ENCODE assay signal across 8 mouse cellular contexts in the genomic region with DNA sequence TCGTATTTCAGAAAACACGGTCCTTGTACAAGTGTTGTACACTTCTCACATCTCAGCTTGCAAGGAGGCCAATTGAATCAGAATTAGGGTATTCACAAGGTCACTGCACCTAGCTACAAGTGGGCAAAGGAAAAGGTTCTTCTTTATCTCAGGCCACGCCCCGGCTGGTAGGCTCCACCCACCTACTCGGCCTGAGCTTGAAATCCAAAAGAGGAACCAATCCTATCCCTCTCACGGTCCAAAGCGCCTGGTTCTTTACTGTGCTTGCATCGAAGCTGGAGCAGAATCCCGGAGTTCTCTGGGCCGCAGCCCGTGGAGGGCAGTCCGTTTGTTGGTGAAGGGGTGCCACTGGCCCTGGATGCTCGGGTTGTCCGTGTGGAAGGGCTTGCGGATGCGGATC. TPM values are rescaled to one million over a fixed set of nuclear protein-coding genes. Genes with fewer than 3 reads are reported as not detected.
A peak's percentile ranks its signal among the peaks of the same experiment; 100 is the strongest.
DNase-seq lines count a peak whose midpoint lies in the region; ATAC-seq and TF ChIP-seq lines count a peak whose summit lies in the region.

A gene (plus strand): TSS at position 220 of the 400 bp plus-strand sequence.

- H3K4me3 ChIP-seq in embryonic facial prominence, embryonic 11.5 days (ENCODE audit: low read depth, low read length): peak within 1 kb of the TSS; percentile 92
- H3K4me3 ChIP-seq in heart, embryonic 11.5 days (ENCODE audit: low read depth, low read length): peak within 1 kb of the TSS; percentile 98
- peak within 1 kb of the TSS; percentile 89 for H3K4me3 ChIP-seq in kidney, embryonic 15.5 days (replicated peaks)
- H3K4me3 ChIP-seq in liver, embryonic 14.5 days (ENCODE audit: insufficient read depth in 1 of 2, low read depth in 2 of 2, low read length in 2 of 2): peak within 1 kb of the TSS; percentile 65 to 79

- TF ChIP-seq CTCF in liver, embryonic 14.5 days (IDR thresholded peaks at IDR 0.05; ENCODE audit: low read depth): no peak

- H3K27ac ChIP-seq in embryonic facial prominence, embryonic 11.5 days (replicated peaks; ENCODE audit: low read depth, low read length): peak within 1 kb of the TSS; percentile 73
- H3K27ac ChIP-seq in heart, embryonic 11.5 days (ENCODE audit: low read depth, low read length): peak within 1 kb of the TSS; percentile 83
- peak within 1 kb of the TSS; percentile 83 for H3K27ac ChIP-seq in kidney, embryonic 15.5 days
- H3K27ac ChIP-seq in liver, embryonic 14.5 days: peak within 1 kb of the TSS; percentile 29

- H3K4me1 ChIP-seq in embryonic facial prominence, embryonic 11.5 days (ENCODE audit: control insufficient read depth, insufficient read depth, low read length): peaks cover 6% of the 10 kb centered on the region; the same call in 1 of the 2 replicates
- H3K4me1 ChIP-seq in heart, embryonic 11.5 days (ENCODE audit: control insufficient read depth, insufficient read depth, low read length): peaks cover 13% of the 10 kb centered on the region
- peaks cover 45% of the 10 kb centered on the region for H3K4me1 ChIP-seq in kidney, embryonic 15.5 days
- H3K4me1 ChIP-seq in liver, embryonic 14.5 days (replicated peaks; ENCODE audit: control insufficient read depth in 2 of 2, insufficient read depth in 2 of 2, low read length in 1 of 2): peaks cover 5 to 14% of the 10 kb centered on the region in 2 experiments

- H3K27me3 ChIP-seq in embryonic facial prominence, embryonic 11.5 days (ENCODE audit: control insufficient read depth, insufficient read depth, low read length): no peaks in the 10 kb centered on the region
- H3K27me3 ChIP-seq in heart, embryonic 11.5 days (ENCODE audit: control insufficient read depth, insufficient read depth, low read length): no peaks in the 10 kb centered on the region
- no peaks in the 10 kb centered on the region for H3K27me3 ChIP-seq in kidney, embryonic 15.5 days
- H3K27me3 ChIP-seq in liver, embryonic 14.5 days (ENCODE audit: control insufficient read depth, insufficient read depth, low read length): no peaks in the 10 kb centered on the region

- no peak for ATAC-seq in embryonic facial prominence, embryonic 11.5 days (replicated peaks; ENCODE audit: insufficient number of reproducible peaks, low FRiP score, low TSS enrichment, low read depth)
- ATAC-seq in heart, embryonic 11.5 days (replicated peaks; ENCODE audit: insufficient number of reproducible peaks, low FRiP score, low TSS enrichment): no peak
- peak; percentile 18; the same call in 1 of the 2 replicates for ATAC-seq in kidney, embryonic 15.5 days (replicated peaks; ENCODE audit: low FRiP score)
- ATAC-seq in liver, embryonic 14.5 days (ENCODE audit: insufficient read depth): no peak; the same call in 1 of the 2 replicates

- H3K36me3 ChIP-seq in embryonic facial prominence, embryonic 11.5 days (replicated peaks; ENCODE audit: control insufficient read depth, insufficient read depth, low read depth, low read length): peaks cover 5% of the 10 kb centered on the region
- H3K36me3 ChIP-seq in heart, embryonic 11.5 days (ENCODE audit: control insufficient read depth, insufficient read depth, low read length): peaks cover 17% of the 10 kb centered on the region
- peaks cover 69% of the 10 kb centered on the region for H3K36me3 ChIP-seq in kidney, embryonic 15.5 days
- H3K36me3 ChIP-seq in liver, embryonic 14.5 days (replicated peaks; ENCODE audit: control insufficient read depth, insufficient read depth, low read depth): peaks cover 7% of the 10 kb centered on the region

- DNase-seq in retina, postnatal 1 day: peak; percentile 46
- no peak for DNase-seq in retina, embryonic 14.5 days (ENCODE audit: low spot score)
- DNase-seq in embryonic facial prominence, embryonic 11.5 days (ENCODE audit: low spot score): peak; percentile 56
- DNase-seq in liver, embryonic 14.5 days (ENCODE audit: low read depth in 3 of 3, low spot score in 3 of 3): peak; percentile 57 to 71 (median 67)
- DNase-seq in natural killer cell, adult 2 months (ENCODE audit: low spot score in 2 of 2): peak; percentile 31 to 83
- no peak for DNase-seq in T-cell, adult 2 months (ENCODE audit: low spot score)

- no peaks in the 10 kb centered on the region for H3K9me3 ChIP-seq in embryonic facial prominence, embryonic 11.5 days (replicated peaks; ENCODE audit: control insufficient read depth, low read length)
- H3K9me3 ChIP-seq in heart, embryonic 11.5 days (replicated peaks; ENCODE audit: control insufficient read depth, low read length): no peaks in the 10 kb centered on the region
- H3K9me3 ChIP-seq in kidney, embryonic 15.5 days (replicated peaks): no peaks in the 10 kb centered on the region
- H3K9me3 ChIP-seq in liver, embryonic 14.5 days (ENCODE audit: control insufficient read depth, low read length): no peaks in the 10 kb centered on the region

- WGBS in embryonic facial prominence, embryonic 11.5 days: 10% methylated on average over 16 of the region's 16 CpGs
- 9% methylated on average over 16 of the region's 16 CpGs for WGBS in heart, embryonic 11.5 days (ENCODE audit: insufficient replicate concordance)
- 10% methylated on average over 16 of the region's 16 CpGs for WGBS in kidney, embryonic 15.5 days
- WGBS in liver, embryonic 14.5 days (ENCODE audit: insufficient replicate concordance): 8% methylated on average over 16 of the region's 16 CpGs

- no peak for TF ChIP-seq EP300 in liver, embryonic 14.5 days (IDR thresholded peaks at IDR 0.05; ENCODE audit: low read depth)

- peak within 1 kb of the TSS; percentile 89 for H3K4me2 ChIP-seq in embryonic facial prominence, embryonic 11.5 days (ENCODE audit: low read depth, low read length)
- peak within 1 kb of the TSS; percentile 94 for H3K4me2 ChIP-seq in heart, embryonic 11.5 days
- H3K4me2 ChIP-seq in kidney, embryonic 15.5 days: peak within 1 kb of the TSS; percentile 89
- H3K4me2 ChIP-seq in liver, embryonic 14.5 days (ENCODE audit: low read depth): peak within 1 kb of the TSS; percentile 96

- peak within 1 kb of the TSS; percentile 72 for H3K9ac ChIP-seq in embryonic facial prominence, embryonic 11.5 days (replicated peaks; ENCODE audit: low read length)
- H3K9ac ChIP-seq in heart, embryonic 11.5 days (ENCODE audit: low read depth, low read length): peak within 1 kb of the TSS; percentile 85
- H3K9ac ChIP-seq in kidney, embryonic 15.5 days: peak within 1 kb of the TSS; percentile 71
- peak within 1 kb of the TSS; percentile 59 for H3K9ac ChIP-seq in liver, embryonic 14.5 days (replicated peaks)

RNA-seq across cellular contexts. Expression of the gene that starts here (rescaled TPM):
- 18.0 and 19.7 TPM in 2 replicates for polyA plus RNA-seq in embryonic facial prominence, embryonic 11.5 days (2014; fragmentation: Nextera tagmentation; extraction: Ambion mirVana)
- 14.2 and 14.8 TPM in 2 replicates for polyA plus RNA-seq in heart, embryonic 11.5 days (2014; fragmentation: Nextera tagmentation; extraction: Ambion mirVana)
- polyA plus RNA-seq in kidney, embryonic 15.5 days (2015; fragmentation: Nextera tagmentation; extraction: Ambion mirVana): 29.4 and 29.7 TPM in 2 replicates
- 6.0 and 8.0 TPM in 2 replicates for polyA plus RNA-seq in liver, embryonic 14.5 days (2012; rRNA removed)
- polyA plus RNA-seq in liver, embryonic 14.5 days (2014; fragmentation: Nextera tagmentation; extraction: Ambion mirVana): 4.3 TPM in 2 replicates

Comparison
In these comparisons a context has a peak if more than half of its experiments do, and no peak if none do; other contexts are left out.
1. DNase-seq: peak in retina, postnatal 1 day (single experiment), embryonic facial prominence, embryonic 11.5 days (single experiment), liver, embryonic 14.5 days (3 of 3) and natural killer cell, adult 2 months (2 of 2); none in retina, embryonic 14.5 days (single experiment) and T-cell, adult 2 months (single experiment).
2. H3K27ac ChIP-seq: peak in every context shown above with its lines; median percentile 83 in heart, embryonic 11.5 days; 83 in kidney, embryonic 15.5 days; 73 in embryonic facial prominence, embryonic 11.5 days; 29 in liver, embryonic 14.5 days.
3. Peak in every context shown above with its lines, with median percentiles within 50 percentile points of each other: H3K4me2 ChIP-seq, H3K4me3 ChIP-seq and H3K9ac ChIP-seq.